Mouse (Mus musculus) gonadal fat pad, adult 2 months (tissue): ENCODE data around the gene Anapc2. TPM values are rescaled to one million over a fixed set of nuclear protein-coding genes. Genes with fewer than 3 reads are reported as not detected.

Experiments
- DNase-seq: peaks from one replicate; pipeline ENCODE4 v3.0.0-alpha.2; 2012; ENCODE audit warnings: low read depth
- polyA plus RNA-seq: library from polyadenylated mRNA; depleted of rRNA; stranded (reverse); fragments of >200 nt; gene quantifications from 2 replicates; pipeline ENCODE4 v1.2.3, GENCODE M21; 2012

Anapc2 gene
- polyA plus RNA-seq, 1 experiment = 122 TPM

GRCm38 (mm10) chr2:25303452-25303851 lies 31.2 kb downstream of the Anapc2 start:
- DNase-seq = no peak

GRCm38 (mm10) chr2:25303931-25304656 lies 31.8 kb downstream of the Anapc2 start:
- no peak for DNase-seq

- DNase-seq = no peak
Measured at GRCm38 (mm10) chr2:25304657-25305541, 32.6 kb downstream of the Anapc2 start.

- no peak for DNase-seq
Measured at GRCm38 (mm10) chr2:25305587-25306359, 33.5 kb downstream of the Anapc2 start.

GRCm38 (mm10) chr2:25310180-25310579 lies 37.9 kb downstream of the Anapc2 start:
- DNase-seq = no peak

GRCm38 (mm10) chr2:25310969-25311368 lies 38.7 kb downstream of the Anapc2 start:
- no peak for DNase-seq

GRCm38 (mm10) chr2:25311491-25311891 lies 39.2 kb downstream of the Anapc2 start:
- no peak for DNase-seq

- no peak for DNase-seq
Measured at GRCm38 (mm10) chr2:25318119-25318966, 46.1 kb downstream of the Anapc2 start.

- no peak for DNase-seq
Measured at GRCm38 (mm10) chr2:25318971-25319773, 46.9 kb downstream of the Anapc2 start, which contains the start of gene Grin1. Gene Grin1, minus strand, starts transcription at chr2:25319187.

- DNase-seq = no peak
Measured at GRCm38 (mm10) chr2:25320084-25320483, 47.8 kb downstream of the Anapc2 start.

- no peak for DNase-seq
Measured at GRCm38 (mm10) chr2:25326036-25326435, 53.8 kb downstream of the Anapc2 start.

GRCm38 (mm10) chr2:25328440-25328839 lies 56.2 kb downstream of the Anapc2 start:
- no peak for DNase-seq

- no peak for DNase-seq
Measured at GRCm38 (mm10) chr2:25331470-25331869, 59.2 kb downstream of the Anapc2 start.

GRCm38 (mm10) chr2:25332286-25333160 lies 60.2 kb downstream of the Anapc2 start, which contains the start of gene Man1b1:
Gene Man1b1, plus strand, starts transcription at chr2:25332338.
- DNase-seq = peak; percentile 81

- no peak for DNase-seq
Measured at GRCm38 (mm10) chr2:25333569-25333968, 61.3 kb downstream of the Anapc2 start.
